Mouse (Mus musculus) C2C12 (cell line): ENCODE measurements around the gene Nat8l. TPM values are rescaled to one million over a fixed set of nuclear protein-coding genes. Genes with fewer than 3 reads are reported as not detected.

Source experiments
- H3K27me3 ChIP-seq: one replicate; pipeline ENCODE4 v1.6.1; 2011; ENCODE audit not compliant: control insufficient read depth, insufficient read depth, insufficient read length
- H3K36me3 ChIP-seq: one replicate; pipeline ENCODE4 v1.6.1; 2011; ENCODE audit not compliant: control insufficient read depth, insufficient read depth
- H3K4me3 ChIP-seq: one replicate; pipeline ENCODE4 v1.5.1; 2011; ENCODE audit warnings: mild to moderate bottlenecking, control low read depth; ENCODE audit not compliant: poor library complexity, insufficient read depth, severe bottlenecking
- H3K79me2 ChIP-seq: one replicate; pipeline ENCODE4 v1.6.1; 2011; ENCODE audit not compliant: control insufficient read depth, insufficient read depth
- H3K79me3 ChIP-seq: one replicate; pipeline ENCODE4 v1.6.1; 2011; ENCODE audit warnings: low read depth, control low read depth
- H3ac ChIP-seq: one replicate; pipeline ENCODE3; 2011; ENCODE audit warnings: low read depth; ENCODE audit not compliant: control insufficient read depth, insufficient read length
- CEBPB ChIP-seq: IDR thresholded peaks from one replicate; pipeline ENCODE4 v1.6.1; 2011; ENCODE audit warnings: low read depth, mild to moderate bottlenecking, control low read depth, moderate library complexity
- CTCF ChIP-seq: IDR thresholded peaks from one replicate; pipeline ENCODE4 v1.5.1; 2011; ENCODE audit not compliant: control insufficient read depth, insufficient read depth, insufficient read length
- FOSL1 ChIP-seq: IDR thresholded peaks from one replicate; pipeline ENCODE4 v1.8.0; 2011; ENCODE audit warnings: mild to moderate bottlenecking, low read length; ENCODE audit not compliant: poor library complexity, insufficient read depth, severe bottlenecking
- MAX ChIP-seq: IDR thresholded peaks from one replicate; pipeline ENCODE4 v1.6.1; 2011; ENCODE audit warnings: mild to moderate bottlenecking, control low read depth
- MYOD1 ChIP-seq: IDR thresholded peaks from one replicate; pipeline ENCODE4 v1.6.1; 2011; ENCODE audit warnings: low read depth; ENCODE audit not compliant: control insufficient read depth, insufficient read length
- MYOG ChIP-seq: IDR thresholded peaks from one replicate; pipeline ENCODE4 v1.6.1; 2011; ENCODE audit not compliant: control insufficient read depth, insufficient read length; ENCODE audit errors: extremely low read depth
- USF1 ChIP-seq: IDR thresholded peaks from one replicate; pipeline ENCODE4 v1.6.1; 2011; ENCODE audit warnings: low read depth, mild to moderate bottlenecking, control low read depth, moderate library complexity
- polyA plus RNA-seq: library from polyadenylated mRNA; unstranded; fragments of >200 nt; fragmentation: generic; extraction: Trizol; gene quantifications from one replicate; pipeline ENCODE4 v1.2.1, GENCODE M21; 2012; ENCODE audit warnings: missing spikeins

Nat8l gene
- polyA plus RNA-seq, 1 experiment = not detected

GRCm38 (mm10) chr5:33999466-34000090 is 3.8 kb downstream of the Nat8l start:
- TF ChIP-seq USF1 (no peak), MAX (no peak), FOSL1 (no peak), MYOG (no peak), CEBPB (no peak), MYOD1 (no peak), CTCF (no peak)
- Histone ChIP-seq H3K4me3 (no peak overlapping the region), H3K79me3 (no peaks in the 10 kb centered on the region), H3K36me3 (no peaks in the 10 kb centered on the region), H3K27me3 (peaks cover 64% of the 10 kb centered on the region), H3K79me2 (no peaks in the 10 kb centered on the region), H3ac (no peak overlapping the region)

- Histone ChIP-seq H3K36me3 (no peaks in the 10 kb centered on the region), H3K27me3 (peaks cover 59% of the 10 kb centered on the region), H3K79me2 (no peaks in the 10 kb centered on the region), H3K79me3 (no peaks in the 10 kb centered on the region), H3ac (no peak overlapping the region), H3K4me3 (no peak overlapping the region)
- TF ChIP-seq MAX = no peak
- no peak for TF ChIP-seq FOSL1
- no peak for TF ChIP-seq CTCF
- TF ChIP-seq MYOG = no peak
- TF ChIP-seq MYOD1 = no peak
- TF ChIP-seq CEBPB = no peak
- TF ChIP-seq USF1 = no peak
These were observed 5.0 kb downstream of the Nat8l start for GRCm38 (mm10) chr5:34000809-34001208.

DNA sequence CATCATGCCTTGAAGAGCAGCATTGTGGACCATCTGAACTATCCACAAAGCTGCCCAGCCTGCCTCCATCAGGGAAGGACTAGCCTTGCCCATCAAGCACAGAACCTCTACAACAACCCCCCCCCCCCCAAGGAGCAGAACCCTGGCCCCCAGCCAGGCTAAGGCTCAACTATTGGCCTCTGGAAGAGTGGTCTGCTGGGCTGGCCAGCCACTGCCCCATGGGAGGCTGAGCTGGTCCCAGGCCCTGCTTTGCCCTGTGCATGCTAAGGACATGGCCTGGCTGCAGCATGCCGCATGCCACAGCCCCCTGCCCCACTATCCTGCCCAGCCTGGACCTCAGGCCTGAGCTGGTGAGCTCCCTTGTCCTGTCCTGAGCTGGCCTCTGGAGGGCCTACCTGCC is 5.6 kb downstream of the Nat8l start:
- no peaks in the 10 kb centered on the region for H3K79me3 ChIP-seq
- no peaks in the 10 kb centered on the region for H3K79me2 ChIP-seq
- H3K36me3 ChIP-seq = no peaks in the 10 kb centered on the region
- no peak overlapping the region for H3ac ChIP-seq
- peaks cover 55% of the 10 kb centered on the region for H3K27me3 ChIP-seq
- TF ChIP-seq MYOD1 = no peak
- no peak for TF ChIP-seq USF1
- no peak for TF ChIP-seq MAX
- TF ChIP-seq FOSL1 = no peak
- TF ChIP-seq MYOG = no peak
- TF ChIP-seq CEBPB = no peak
- no peak for TF ChIP-seq CTCF
- H3K4me3 ChIP-seq = no peak overlapping the region

DNA sequence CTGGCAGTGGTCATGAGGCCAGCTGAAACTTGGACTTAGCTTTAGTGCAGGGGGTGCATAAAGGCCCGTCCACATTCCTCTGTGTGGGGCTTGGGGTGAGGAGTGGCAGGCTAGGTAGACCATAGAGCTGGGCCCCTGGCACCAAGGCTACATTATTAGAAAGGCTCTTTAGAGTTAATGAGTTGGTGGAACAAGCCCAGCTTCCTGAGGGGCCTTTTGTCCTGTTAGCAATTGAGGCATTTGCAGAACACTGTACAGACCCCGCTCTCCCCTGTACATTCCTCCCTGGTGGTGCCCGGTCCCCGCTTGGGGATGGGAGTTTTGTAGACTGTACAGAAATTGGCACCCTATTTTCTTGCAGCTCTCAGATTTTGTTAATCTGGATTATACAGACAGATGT is 6.9 kb downstream of the Nat8l start:
- peaks cover 49% of the 10 kb centered on the region for H3K27me3 ChIP-seq
- H3K79me3 ChIP-seq = no peaks in the 10 kb centered on the region
- H3K36me3 ChIP-seq = no peaks in the 10 kb centered on the region
- no peak overlapping the region for H3ac ChIP-seq
- no peak overlapping the region for H3K4me3 ChIP-seq
- H3K79me2 ChIP-seq = no peaks in the 10 kb centered on the region
- TF ChIP-seq MYOG = no peak
- no peak for TF ChIP-seq FOSL1
- no peak for TF ChIP-seq CTCF
- TF ChIP-seq USF1 = no peak
- TF ChIP-seq MAX = no peak
- no peak for TF ChIP-seq CEBPB
- no peak for TF ChIP-seq MYOD1

- H3K79me3 ChIP-seq = no peaks in the 10 kb centered on the region
- peaks cover 33% of the 10 kb centered on the region for H3K27me3 ChIP-seq
- H3K36me3 ChIP-seq = no peaks in the 10 kb centered on the region
- TF ChIP-seq MAX (no peak), CEBPB (no peak), MYOG (no peak), CTCF (no peak), USF1 (no peak), MYOD1 (no peak), FOSL1 (no peak)
- H3K79me2 ChIP-seq = no peaks in the 10 kb centered on the region
- no peak overlapping the region for H3K4me3 ChIP-seq
- no peak overlapping the region for H3ac ChIP-seq
These were observed 8.8 kb downstream of the Nat8l start for GRCm38 (mm10) chr5:34004618-34005017.

DNA sequence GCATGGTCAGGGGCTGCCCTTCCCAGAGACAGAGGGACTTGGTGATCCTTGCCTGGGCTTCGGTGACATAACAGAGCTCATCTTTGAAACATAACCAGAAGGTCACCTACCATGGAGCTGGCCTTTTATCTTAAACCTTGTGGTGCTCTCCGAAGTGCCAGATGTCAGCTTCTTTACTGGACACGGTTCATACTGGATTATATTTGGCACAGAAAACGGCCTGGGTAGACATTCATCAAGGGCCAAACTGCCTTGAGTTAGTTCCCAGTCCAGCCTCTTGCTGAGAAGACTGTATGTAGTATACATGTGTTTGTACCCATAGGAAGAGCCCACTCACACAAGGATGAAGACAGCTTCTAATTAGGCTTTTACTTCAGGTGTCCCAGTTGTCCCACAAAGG is 11.0 kb downstream of the Nat8l start:
- no peak overlapping the region for H3ac ChIP-seq
- peaks cover 20% of the 10 kb centered on the region for H3K27me3 ChIP-seq
- H3K4me3 ChIP-seq = no peak overlapping the region
- no peaks in the 10 kb centered on the region for H3K79me3 ChIP-seq
- TF ChIP-seq MYOD1 (no peak), MAX (no peak), CTCF (no peak), FOSL1 (no peak), CEBPB (no peak), MYOG (no peak)
- H3K36me3 ChIP-seq = no peaks in the 10 kb centered on the region
- H3K79me2 ChIP-seq = no peaks in the 10 kb centered on the region
